Mouse (Mus musculus) limb, embryonic 14.5 days (tissue): ENCODE results near the gene Osbpl7. TPM values are rescaled to one million over a fixed set of nuclear protein-coding genes. Genes with fewer than 3 reads are reported as not detected.

Source experiments
- ATAC-seq: fragments of 200-750 bp; cut with Nextera tagmentation; 2 replicates; pipeline ENCODE4 v1.8.0; 2017; ENCODE audit warnings: low read depth, moderate number of reproducible peaks, moderate TSS enrichment; ENCODE audit not compliant: low FRiP score
- DNase-seq: peaks from one replicate; pipeline ENCODE4 v3.0.0-alpha.2; 2015; ENCODE audit warnings: low spot score
- H3K27ac ChIP-seq: fragments of 300-500 bp; sonication (generic); replicated peaks from 2 replicates; pipeline ENCODE4 v1.5.1; 2014; ENCODE audit warnings: low read depth, mild to moderate bottlenecking, low read length, moderate library complexity, mixed read lengths
- H3K27me3 ChIP-seq: fragments of 300-500 bp; sonication (generic); 2 replicates; pipeline ENCODE4 v1.6.1; 2014; ENCODE audit warnings: low read length, mixed read lengths; ENCODE audit not compliant: control insufficient read depth, insufficient read depth
- H3K36me3 ChIP-seq: fragments of 300-500 bp; sonication (generic); 2 replicates; pipeline ENCODE4 v1.6.1; 2014; ENCODE audit warnings: mild to moderate bottlenecking, low read length, moderate library complexity, mixed read lengths; ENCODE audit not compliant: control insufficient read depth, insufficient read depth
- H3K4me1 ChIP-seq: fragments of 300-500 bp; sonication (generic); 2 replicates; pipeline ENCODE4 v1.6.1; 2014; ENCODE audit warnings: antibody characterized with exemption, low read length, mixed read lengths; ENCODE audit not compliant: control insufficient read depth, insufficient read depth
- H3K4me2 ChIP-seq: fragments of 300-500 bp; sonication (generic); replicated peaks from 2 replicates; pipeline ENCODE4 v1.6.1; 2014; ENCODE audit warnings: low read depth, mild to moderate bottlenecking, low read length, moderate library complexity; ENCODE audit not compliant: severe bottlenecking
- H3K4me3 ChIP-seq: fragments of 300-500 bp; sonication (generic); replicated peaks from 2 replicates; pipeline ENCODE4 v1.5.1; 2014; ENCODE audit warnings: low read length
- H3K9ac ChIP-seq: fragments of 300-500 bp; sonication (generic); 2 replicates; pipeline ENCODE4 v1.6.1; 2014; ENCODE audit warnings: mild to moderate bottlenecking, low read depth, low read length, moderate library complexity; ENCODE audit not compliant: severe bottlenecking
- H3K9me3 ChIP-seq: fragments of 300-500 bp; sonication (generic); 2 replicates; pipeline ENCODE4 v1.6.1; 2016; ENCODE audit warnings: low read length; ENCODE audit not compliant: control insufficient read depth
- POLR2A ChIP-seq: fragments of 200-500 bp; IDR thresholded peaks from 2 replicates; pipeline ENCODE4 v1.8.0; 2012; ENCODE audit warnings: inconsistent platforms, mild to moderate bottlenecking, moderate library complexity, borderline replicate concordance; ENCODE audit not compliant: insufficient read depth, insufficient read length; ENCODE audit errors: extremely low read depth
- WGBS: fragments of 180-500 bp; shearing (Covaris S2); extraction: QIAGEN DNeasy Blood & Tissue Kit; methylation state at CpG from one replicate; pipeline ENCODE4 v1.1.7; 2014; 5-methylcytosine and 5-hydroxymethylcytosine counted together
- polyA plus RNA-seq, 2 experiments: library from polyadenylated mRNA; depleted of rRNA in 1 of 2; stranded (reverse) in 1 of 2; unstranded in 1 of 2; fragments of >200 nt; fragmentation: Nextera tagmentation in 1 of 2; extraction: Ambion mirVana in 1 of 2; gene quantifications; 2 replicates each; pipeline versions ENCODE4 v1.2.1 to v1.2.3; 2012 to 2014

Gene Osbpl7
- polyA plus RNA-seq, 2 experiments, result 7.0 to 12.7 TPM

DNA sequence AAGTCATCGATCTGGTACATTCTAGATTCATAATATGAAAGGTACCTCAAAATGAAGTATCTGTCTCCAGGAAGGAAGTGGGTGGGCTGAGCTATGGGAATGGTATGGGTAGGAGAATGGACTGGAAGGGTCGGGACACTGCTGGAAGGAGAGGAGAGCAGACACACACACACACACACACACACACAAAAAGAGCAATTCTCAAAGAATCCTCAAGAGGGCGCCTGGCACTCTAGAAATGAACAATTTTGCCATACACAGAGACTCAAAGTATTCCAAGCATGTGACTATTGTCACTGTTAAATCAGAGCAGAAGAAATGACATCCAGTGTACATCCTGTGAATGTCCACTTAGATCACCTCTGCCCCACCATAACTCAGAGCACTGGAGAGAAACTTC, 22.1 kb downstream of the Osbpl7 start:
- Histone ChIP-seq H3K4me2 (no peak overlapping the region), H3K4me3 (no peak overlapping the region), H3K9ac (no peak overlapping the region), H3K36me3 (0 out of 2 replicates have a peak, but pooled peaks cover 6% of the 10 kb centered on the region), H3K9me3 (no peaks in the 10 kb centered on the region), H3K27ac (no peak overlapping the region), H3K27me3 (no peaks in the 10 kb centered on the region), H3K4me1 (no peaks in the 10 kb centered on the region)
- no peak for TF ChIP-seq POLR2A
- DNase-seq, result peak; percentile 75
- WGBS, result 30% methylated on average over 3 of the region's 3 CpGs
- peak; percentile 53; the same call in 1 of the 2 replicates for ATAC-seq

DNA sequence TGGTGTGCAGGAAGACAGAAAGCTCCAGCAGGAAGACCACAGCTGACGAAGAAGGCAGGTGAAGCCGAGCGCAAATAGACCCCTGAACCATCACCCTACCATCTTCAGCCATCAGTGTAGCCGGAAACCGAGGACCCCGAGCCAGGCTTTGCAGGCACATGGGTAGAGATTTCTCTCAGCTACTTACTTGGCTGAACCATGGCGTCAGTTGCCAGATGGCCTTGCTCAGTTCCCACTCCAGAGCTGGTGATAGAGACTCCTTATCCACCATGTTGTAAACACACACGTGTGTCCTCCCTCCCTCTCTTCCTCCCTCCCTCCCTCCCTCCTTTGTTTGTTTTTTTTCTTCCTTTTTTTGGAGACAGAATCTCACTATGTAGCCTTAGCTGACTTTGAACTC, 23.8 kb downstream of the Osbpl7 start:
- Histone ChIP-seq H3K27ac (no peak overlapping the region), H3K4me2 (no peak overlapping the region)
- WGBS, result 70% methylated on average over 8 of the region's 8 CpGs

GRCm38 (mm10) chr11:97078751-97079150, 28.3 kb downstream of the Osbpl7 start:
- H3K36me3 ChIP-seq, result no peaks in the 10 kb centered on the region
- H3K9ac ChIP-seq, result no peak overlapping the region
- ATAC-seq (no peak), DNase-seq (peak; percentile 38)
- no peaks in the 10 kb centered on the region for H3K27me3 ChIP-seq
- WGBS, result 46% methylated on average over 4 of the region's 4 CpGs
- peaks cover 5% of the 10 kb centered on the region for H3K4me1 ChIP-seq
- H3K27ac ChIP-seq, result no peak overlapping the region
- TF ChIP-seq POLR2A, result no peak
- no peak overlapping the region for H3K4me3 ChIP-seq
- no peak overlapping the region for H3K4me2 ChIP-seq
- H3K9me3 ChIP-seq, result no peaks in the 10 kb centered on the region

More for the DNA sequence above, 23.8 kb downstream of the Osbpl7 start:
- no peak for DNase-seq
- ATAC-seq, result no peak
- Histone ChIP-seq H3K36me3 (no peaks in the 10 kb centered on the region), H3K27me3 (no peaks in the 10 kb centered on the region), H3K4me1 (no peaks in the 10 kb centered on the region), H3K9ac (no peak overlapping the region), H3K9me3 (no peaks in the 10 kb centered on the region), H3K4me3 (no peak overlapping the region)
- no peak for TF ChIP-seq POLR2A

- DNase-seq (no peak), ATAC-seq (no peak)
- Histone ChIP-seq H3K4me3 (no peak overlapping the region), H3K27ac (no peak overlapping the region), H3K4me2 (no peak overlapping the region), H3K9me3 (no peaks in the 10 kb centered on the region), H3K27me3 (no peaks in the 10 kb centered on the region), H3K36me3 (no peaks in the 10 kb centered on the region), H3K4me1 (peaks cover 9% of the 10 kb centered on the region), H3K9ac (no peak overlapping the region)
- 37% methylated on average over 9 of the region's 9 CpGs for WGBS
- TF ChIP-seq POLR2A, result no peak
Measured at GRCm38 (mm10) chr11:97080291-97080690, 29.9 kb downstream of the Osbpl7 start.

DNA sequence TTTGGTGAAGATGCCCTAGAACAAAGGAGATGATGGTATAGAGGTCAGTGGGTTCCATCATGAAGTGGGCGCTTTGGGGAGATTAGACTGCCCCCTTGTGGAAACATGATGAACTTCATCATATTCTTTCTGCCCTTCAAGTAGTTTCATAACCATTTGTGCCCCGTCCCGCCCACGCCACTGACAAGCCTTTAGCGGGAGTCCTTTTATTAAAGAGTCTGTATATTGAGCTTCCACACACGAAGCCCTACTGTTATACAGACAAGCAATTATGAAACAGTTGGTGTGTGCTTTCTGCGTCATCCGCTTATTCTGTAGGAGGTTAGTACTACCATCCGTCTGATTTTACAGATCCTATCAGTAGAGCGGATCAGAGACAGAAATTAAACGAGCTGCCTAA, 32.5 kb downstream of the Osbpl7 start:
- DNase-seq, result no peak

More for the DNA sequence above, 32.5 kb downstream of the Osbpl7 start:
- no peak overlapping the region for H3K4me3 ChIP-seq
- H3K36me3 ChIP-seq, result no peaks in the 10 kb centered on the region
- no peak overlapping the region for H3K4me2 ChIP-seq
- no peaks in the 10 kb centered on the region for H3K27me3 ChIP-seq
- WGBS, result 31% methylated on average over 11 of the region's 11 CpGs
- H3K4me1 ChIP-seq, result peaks cover 9% of the 10 kb centered on the region
- no peak overlapping the region for H3K9ac ChIP-seq
- no peak for TF ChIP-seq POLR2A
- no peaks in the 10 kb centered on the region for H3K9me3 ChIP-seq
- ATAC-seq, result no peak
- H3K27ac ChIP-seq, result no peak overlapping the region
